Mouse (Mus musculus): ENCODE measurements around the gene Ssr4.
"Not testable (repeated sequence)": the region's sequence is repeated elsewhere in the genome, so short reads cannot be mapped to it uniquely, and the experiment has no call there.

- TF ChIP-seq HCFC1 (IDR thresholded peaks at IDR 0.05; ENCODE audit: borderline replicate concordance, insufficient read depth, low read length); CHD2 (IDR thresholded peaks at IDR 0.05; ENCODE audit: low read depth, low read length): not testable (repeated sequence)
Observed at GRCm38 (mm10) chrX:73739841-73740240, 47.0 kb upstream of the Ssr4 start.

All from ES-E14 (cell line).